Mouse (Mus musculus) erythroblast, adult 5-6 weeks (primary cell): ENCODE measurements around the gene Tnni2. TPM values are rescaled to one million over a fixed set of nuclear protein-coding genes. Genes with fewer than 3 reads are reported as not detected.

Experiments used
- ATAC-seq: replicated peaks from 2 replicates; pipeline ENCODE4 v1.8.0; 2016; ENCODE audit warnings: moderate number of reproducible peaks, mild to moderate bottlenecking, moderate TSS enrichment, inconsistent platforms; ENCODE audit not compliant: poor library complexity, low FRiP score, severe bottlenecking
- total RNA-seq, 2 experiments: library from RNA; stranded (forward) in 1 of 2; stranded (reverse) in 1 of 2; fragments of 150-400 nt in 1 of 2; fragments of 200-764, 138-1000 nt in 1 of 2; gene quantifications; 2 replicates each; pipeline versions ENCODE4 v1.2.3 to v1.2.4; 2015 to 2017; ENCODE audit warnings: low replicate concordance in 2 of 2

The Tnni2 gene
- total RNA-seq, 2 experiments from 2014 or later, result 6.4 to 19.6 TPM

GRCm38 (mm10) chr7:142457227-142457811 lies 15.7 kb downstream of the Tnni2 start:
- ATAC-seq, result no peak

GRCm38 (mm10) chr7:142458026-142458425 lies 16.4 kb downstream of the Tnni2 start:
- no peak for ATAC-seq

- no peak for ATAC-seq
These were observed 17.2 kb downstream of the Tnni2 start for GRCm38 (mm10) chr7:142458676-142459298.

GRCm38 (mm10) chr7:142459299-142459691 lies 17.7 kb downstream of the Tnni2 start:
- ATAC-seq, result no peak

GRCm38 (mm10) chr7:142460636-142461077 lies 19.0 kb downstream of the Tnni2 start, which contains the start of gene Lsp1:
Gene Lsp1 (plus strand): TSS chr7:142460809.
- ATAC-seq, result no peak

GRCm38 (mm10) chr7:142461446-142461845 lies 19.8 kb downstream of the Tnni2 start:
- ATAC-seq, result no peak

GRCm38 (mm10) chr7:142462190-142462589 lies 20.6 kb downstream of the Tnni2 start:
- no peak for ATAC-seq

- ATAC-seq, result no peak
These were observed 21.0 kb downstream of the Tnni2 start for GRCm38 (mm10) chr7:142462594-142463078.

GRCm38 (mm10) chr7:142470171-142470691 lies 28.6 kb downstream of the Tnni2 start:
- ATAC-seq, result no peak

- no peak for ATAC-seq
These were observed 29.3 kb downstream of the Tnni2 start for GRCm38 (mm10) chr7:142470808-142471413.

GRCm38 (mm10) chr7:142471414-142471861 lies 29.8 kb downstream of the Tnni2 start:
- ATAC-seq, result no peak

- ATAC-seq, result no peak
These were observed 30.4 kb downstream of the Tnni2 start for GRCm38 (mm10) chr7:142471884-142472570.

- no peak for ATAC-seq
These were observed 31.3 kb downstream of the Tnni2 start for GRCm38 (mm10) chr7:142472936-142473335.

- no peak for ATAC-seq
These were observed 31.9 kb downstream of the Tnni2 start for GRCm38 (mm10) chr7:142473476-142473875.

GRCm38 (mm10) chr7:142474799-142475198 lies 33.2 kb downstream of the Tnni2 start:
- ATAC-seq, result no peak

- no peak for ATAC-seq
These were observed 34.0 kb downstream of the Tnni2 start for GRCm38 (mm10) chr7:142475641-142476040.

GRCm38 (mm10) chr7:142476271-142476670 lies 34.7 kb downstream of the Tnni2 start:
- ATAC-seq, result no peak

- no peak for ATAC-seq
These were observed 35.3 kb downstream of the Tnni2 start for GRCm38 (mm10) chr7:142476795-142477452.

GRCm38 (mm10) chr7:142478001-142478400 lies 36.4 kb downstream of the Tnni2 start:
- no peak for ATAC-seq

GRCm38 (mm10) chr7:142478574-142478973 lies 37.0 kb downstream of the Tnni2 start:
- no peak for ATAC-seq
